Mouse (Mus musculus): Measurements from ENCODE around the gene Peg10.
"Not testable (repeated sequence)": the region's sequence is repeated elsewhere in the genome, so short reads cannot be mapped to it uniquely, and the experiment has no call there.

Peg10 gene

GRCm38 (mm10) chr6:4749091-4749490 is 2.0 kb downstream of the Peg10 start:
- DNase-seq (ENCODE audit: low spot score) = peak; percentile 93

- DNase-seq (ENCODE audit: low spot score) = no peak
These were observed 4.2 kb downstream of the Peg10 start for GRCm38 (mm10) chr6:4751355-4751754.

GRCm38 (mm10) chr6:4754286-4754685 is 7.2 kb downstream of the Peg10 start:
- DNase-seq (ENCODE audit: low spot score) = no peak

- no peak for DNase-seq (ENCODE audit: low spot score)
These were observed 7.8 kb downstream of the Peg10 start for GRCm38 (mm10) chr6:4754886-4755285.

GRCm38 (mm10) chr6:4761415-4762142 is 14.5 kb downstream of the Peg10 start:
- DNase-seq (ENCODE audit: low spot score) = not testable (repeated sequence)

DNA sequence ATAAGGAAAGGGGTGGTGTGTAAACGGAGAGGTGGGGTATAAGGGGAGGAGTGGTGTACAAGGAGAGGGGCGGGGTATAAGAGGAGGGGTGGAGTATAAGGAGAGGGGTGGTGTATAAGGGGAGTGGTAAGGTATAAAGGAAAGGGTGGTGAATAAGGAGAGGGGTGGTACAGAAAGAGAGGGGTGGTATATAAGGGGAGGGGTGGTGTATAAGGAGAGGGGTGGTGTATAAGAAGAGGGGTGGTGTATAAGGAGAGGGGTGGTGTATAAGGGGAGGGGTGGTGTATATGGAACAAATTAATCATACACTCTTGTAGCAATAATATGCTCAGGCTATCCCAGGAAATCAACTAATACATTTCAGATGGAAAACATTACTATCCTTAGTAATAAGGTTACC is 15.1 kb downstream of the Peg10 start:
- DNase-seq (ENCODE audit: low spot score) = no peak

DNA sequence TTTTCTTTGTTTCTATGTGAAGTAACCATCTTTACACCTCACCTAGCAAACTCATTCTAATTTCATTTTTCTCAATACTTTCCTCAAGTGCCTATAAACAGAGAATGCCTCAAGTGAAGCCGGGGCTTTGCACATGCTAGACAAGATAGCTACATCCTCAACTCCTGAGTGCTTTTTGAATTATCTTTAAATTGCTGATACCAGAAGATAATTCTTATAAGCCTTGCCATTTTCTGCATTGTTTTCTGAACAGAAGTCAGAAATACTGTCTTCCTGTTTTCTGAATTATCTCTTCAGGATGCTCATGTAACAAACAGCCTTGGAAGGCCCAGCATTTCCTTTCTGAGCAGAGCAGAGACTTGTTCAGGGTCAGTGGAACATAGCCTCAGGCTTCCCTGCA is 49.2 kb downstream of the Peg10 start:
- no peak for DNase-seq (ENCODE audit: low spot score)

- not testable (repeated sequence) for DNase-seq (ENCODE audit: low spot score)
These were observed 50.2 kb downstream of the Peg10 start for GRCm38 (mm10) chr6:4797317-4797716.

DNA sequence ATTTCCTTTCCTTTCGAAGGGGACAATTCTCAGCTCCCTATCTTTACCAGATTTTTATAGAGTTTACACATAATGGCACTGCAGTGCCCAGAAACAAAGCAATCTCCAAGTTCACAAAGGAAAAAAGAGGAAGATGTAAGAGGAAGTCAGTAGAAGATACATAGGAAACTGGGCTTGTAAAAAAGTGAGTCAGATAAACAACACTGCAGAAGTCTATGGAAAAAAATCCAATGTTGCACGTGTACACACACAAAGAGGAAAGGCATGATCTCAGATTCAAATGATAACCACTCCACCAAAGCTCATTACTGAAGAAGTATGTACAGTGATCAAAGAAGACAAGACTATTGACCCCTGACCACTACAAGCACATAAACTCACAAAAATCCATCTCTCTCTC is 51.3 kb downstream of the Peg10 start:
- no peak for DNase-seq (ENCODE audit: low spot score)

DNA sequence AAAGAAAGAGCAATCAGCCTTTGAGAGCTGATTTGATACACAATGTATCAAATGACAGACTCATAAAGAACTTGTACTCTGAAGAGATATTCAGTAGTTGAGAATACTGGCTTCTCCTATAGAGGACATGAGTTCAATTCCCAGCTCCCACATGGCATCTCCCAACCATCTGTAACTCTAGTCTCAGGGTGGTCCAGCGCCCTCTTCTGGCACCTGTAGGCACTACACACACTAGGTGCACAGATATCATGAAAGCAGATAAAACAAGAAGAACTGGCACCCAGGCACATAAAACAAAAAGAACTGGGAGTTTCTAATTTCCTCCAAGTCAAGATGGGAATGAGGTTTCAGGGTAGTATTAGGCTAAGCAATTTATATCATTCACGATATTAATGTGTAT is 52.3 kb downstream of the Peg10 start:
- no peak for DNase-seq (ENCODE audit: low spot score)

GRCm38 (mm10) chr6:4806981-4807380 is 59.9 kb downstream of the Peg10 start:
- DNase-seq (ENCODE audit: low spot score) = no peak

Data from layer of hippocampus, adult 11-12 months (tissue).